Mouse (Mus musculus): ENCODE measurements at regions not wholly inside any gene's neighbourhood (a gene's known extent, or its start where the extent isn't known, plus 50 kb on each side); places are given as distances from the start of the nearest gene placed in this dataset.

DNA sequence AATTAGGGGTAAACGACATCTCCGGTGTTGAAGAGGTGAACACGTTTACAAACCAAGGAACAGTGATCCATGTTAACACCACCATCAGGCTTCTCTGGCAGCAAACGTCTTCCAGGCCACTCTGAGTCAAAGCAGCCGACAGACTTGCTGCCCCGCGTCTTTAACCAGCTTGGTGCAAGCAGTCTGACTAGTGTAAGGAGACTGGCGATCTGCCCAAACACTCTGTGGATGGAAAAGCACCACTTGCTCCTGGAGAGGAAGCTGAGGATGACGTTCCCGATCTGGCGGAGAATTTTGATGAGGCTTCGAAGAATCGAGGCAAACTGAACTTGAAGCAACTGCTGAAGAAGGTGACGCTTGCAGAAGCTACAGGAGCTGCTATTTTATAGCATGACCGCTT is 57.5 kb upstream of the Med13l start:
- no peak for DNase-seq (ENCODE audit: low spot score)

DNA sequence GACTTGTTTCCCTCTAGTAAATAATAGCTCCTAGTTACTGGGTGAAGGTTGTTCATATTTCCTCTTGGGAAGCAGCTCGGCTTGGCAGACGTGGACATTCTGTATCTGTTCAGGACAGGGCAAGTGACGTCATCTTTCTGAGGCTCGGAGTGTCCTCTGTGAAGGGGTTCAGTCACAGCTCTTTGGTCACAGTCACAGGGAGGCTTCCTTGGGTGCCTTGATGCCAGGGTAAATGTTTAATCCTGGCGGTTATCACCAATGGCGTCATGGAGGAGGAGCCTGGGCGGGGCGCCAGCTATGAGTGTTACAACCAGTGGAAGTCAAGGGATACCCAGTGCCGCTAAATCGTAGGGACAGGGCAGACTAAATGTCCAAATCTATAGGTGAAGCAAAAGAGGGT is 56.3 kb upstream of the Med13l start:
- no peak for DNase-seq (ENCODE audit: low spot score)

DNA sequence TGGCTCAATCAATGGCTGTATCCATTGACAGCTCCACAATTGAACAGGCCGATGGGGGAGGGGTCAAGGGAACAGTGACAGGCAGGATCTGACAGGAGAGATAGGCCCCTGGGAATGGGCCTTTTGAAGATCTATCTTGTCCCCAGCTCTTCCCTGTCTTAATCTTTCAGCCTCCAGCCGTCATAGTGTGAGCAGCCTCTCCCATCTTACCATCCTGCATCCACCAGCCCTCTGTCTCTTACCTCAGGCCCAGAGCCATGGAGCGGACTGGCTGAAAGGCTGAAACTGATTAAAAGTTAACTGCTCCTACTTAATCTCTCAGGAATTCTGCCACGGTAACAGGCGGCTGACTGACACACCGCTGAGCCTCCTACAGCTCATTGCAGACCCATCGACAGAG is 55.6 kb upstream of the Med13l start:
- DNase-seq (ENCODE audit: low spot score), result no peak

DNA sequence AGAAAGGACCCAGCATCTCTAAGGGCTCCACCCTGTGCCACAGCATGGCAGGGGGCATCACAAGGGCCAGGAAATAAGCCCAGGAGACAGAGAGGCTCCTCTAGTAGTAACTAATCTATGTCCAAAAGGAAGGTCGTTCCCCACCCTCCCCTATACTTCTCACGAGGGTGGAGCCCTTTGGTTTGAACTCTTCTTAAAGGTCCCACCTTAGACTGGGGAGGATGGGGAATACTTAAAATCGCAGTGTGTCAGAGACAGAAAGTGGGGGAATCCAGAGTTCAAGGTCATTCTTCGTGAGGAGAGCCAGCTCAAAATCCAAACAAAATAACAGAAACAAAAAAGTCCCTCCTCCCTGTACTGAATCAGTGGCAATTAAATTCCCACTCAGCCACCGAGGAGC is 50.6 kb upstream of the Med13l start:
- no peak for DNase-seq (ENCODE audit: low spot score)
